Mouse (Mus musculus): ENCODE results near the gene Ctr9. TPM values are rescaled to one million over a fixed set of nuclear protein-coding genes. Genes with fewer than 3 reads are reported as not detected.

The Ctr9 gene
- polyA plus RNA-seq (2014; fragmentation: Nextera tagmentation; extraction: Ambion mirVana), result 73.3 and 86.1 TPM in 2 replicates

DNA sequence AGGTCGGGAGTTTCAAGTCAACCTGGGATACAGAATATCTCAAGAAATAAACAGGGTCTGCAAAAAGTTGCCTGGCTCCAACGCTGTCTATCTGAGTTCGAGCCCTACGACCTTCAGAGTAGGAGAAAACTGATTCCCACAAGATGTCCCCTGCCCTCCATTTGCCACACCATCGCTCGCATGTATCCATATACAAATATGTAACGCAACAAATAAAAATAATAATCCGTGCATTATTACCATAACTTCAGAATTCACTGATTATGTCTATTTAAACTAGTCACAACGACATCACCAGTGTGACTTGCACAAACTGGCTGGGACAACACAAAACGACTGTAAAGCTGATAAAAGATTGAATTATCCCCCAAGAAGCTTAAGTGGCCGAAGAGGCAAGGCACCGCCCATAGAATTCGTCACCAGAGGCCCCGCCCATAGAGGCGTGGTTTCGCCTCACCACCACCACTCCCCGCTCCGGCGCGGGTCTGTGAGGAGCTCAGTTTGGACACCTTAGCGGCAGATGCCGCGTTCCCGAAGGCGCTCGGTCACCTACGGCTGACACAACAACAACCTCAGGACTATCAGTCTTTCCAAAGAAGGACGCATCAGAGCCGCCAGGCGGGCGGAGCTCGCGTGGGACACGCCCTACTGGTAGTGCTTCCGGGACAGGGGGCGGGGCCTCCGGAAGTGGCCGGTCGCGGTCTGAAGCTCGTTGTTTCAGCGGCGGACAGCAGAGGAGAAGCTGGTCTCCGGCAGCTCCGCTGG, at the start of gene Ctr9:
TSS of gene Ctr9 (plus strand) at position 671 of the 765 bp plus-strand sequence.
- H3K4me3 ChIP-seq (ENCODE audit: low read depth, low read length), result peak within 1 kb of the TSS; percentile 83
- no peak within 1 kb of the TSS; the same call in 1 of the 2 replicates for H3K27ac ChIP-seq (replicated peaks; ENCODE audit: low read depth, low read length)
- peak within 1 kb of the TSS; percentile 76 for H3K9ac ChIP-seq (ENCODE audit: low read length)
- H3K4me1 ChIP-seq (ENCODE audit: control insufficient read depth, insufficient read depth, low read length), result 0 out of 2 replicates have a peak, but pooled peaks cover 5% of the 10 kb centered on the region
- H3K27me3 ChIP-seq (ENCODE audit: control insufficient read depth, insufficient read depth, low read length), result no peaks in the 10 kb centered on the region
- DNase-seq (ENCODE audit: low spot score) (peak; percentile 92), ATAC-seq (ENCODE audit: insufficient number of reproducible peaks, low FRiP score, low TSS enrichment, low read depth) (peak; percentile 96)
- 7% methylated on average over 45 of the region's 45 CpGs for WGBS
- H3K9me3 ChIP-seq (ENCODE audit: control insufficient read depth, low read length), result no peaks in the 10 kb centered on the region
- peak within 1 kb of the TSS; percentile 76 for H3K4me2 ChIP-seq (ENCODE audit: low read depth, severe bottlenecking)
- H3K36me3 ChIP-seq (ENCODE audit: control insufficient read depth, insufficient read depth, low read length), result 0 out of 2 replicates have a peak, but pooled peaks cover 2% of the 10 kb centered on the region

DNA sequence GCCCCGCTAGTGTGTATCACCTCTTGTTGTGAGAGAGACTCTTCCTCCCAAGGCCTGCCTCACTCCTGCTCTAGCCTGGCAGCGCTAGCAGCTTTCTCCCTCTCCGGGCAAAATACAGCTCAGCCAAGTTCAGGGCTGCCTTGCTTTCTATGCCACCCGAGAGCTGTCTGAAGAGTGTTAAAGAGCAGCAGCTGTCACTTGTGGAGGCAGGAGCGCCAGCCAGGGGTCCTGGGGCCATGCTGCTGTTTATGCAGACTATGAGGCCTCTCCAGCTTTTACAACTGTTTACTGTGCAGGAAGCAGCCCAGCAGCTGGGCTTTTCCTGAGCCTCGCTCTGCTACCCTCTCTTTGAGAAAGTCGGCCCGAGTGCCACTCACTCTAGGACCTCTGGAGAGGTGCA, 47.7 kb upstream of the Ctr9 start:
- DNase-seq (ENCODE audit: low spot score) (no peak), ATAC-seq (ENCODE audit: insufficient number of reproducible peaks, low FRiP score, low TSS enrichment, low read depth) (no peak)
- 49% methylated on average over 8 of the region's 8 CpGs for WGBS
- no peaks in the 10 kb centered on the region for H3K36me3 ChIP-seq (ENCODE audit: control insufficient read depth, insufficient read depth, low read length)
- H3K4me1 ChIP-seq (ENCODE audit: control insufficient read depth, insufficient read depth, low read length), result no peaks in the 10 kb centered on the region
- no peaks in the 10 kb centered on the region for H3K27me3 ChIP-seq (ENCODE audit: control insufficient read depth, insufficient read depth, low read length)
- H3K4me3 ChIP-seq (ENCODE audit: low read depth, low read length), result no peak overlapping the region
- H3K9ac ChIP-seq (ENCODE audit: low read length), result no peak overlapping the region
- H3K9me3 ChIP-seq (ENCODE audit: control insufficient read depth, low read length), result no peaks in the 10 kb centered on the region
- H3K4me2 ChIP-seq (ENCODE audit: low read depth, severe bottlenecking), result no peak overlapping the region
- H3K27ac ChIP-seq (replicated peaks; ENCODE audit: low read depth, low read length), result no peak overlapping the region

DNA sequence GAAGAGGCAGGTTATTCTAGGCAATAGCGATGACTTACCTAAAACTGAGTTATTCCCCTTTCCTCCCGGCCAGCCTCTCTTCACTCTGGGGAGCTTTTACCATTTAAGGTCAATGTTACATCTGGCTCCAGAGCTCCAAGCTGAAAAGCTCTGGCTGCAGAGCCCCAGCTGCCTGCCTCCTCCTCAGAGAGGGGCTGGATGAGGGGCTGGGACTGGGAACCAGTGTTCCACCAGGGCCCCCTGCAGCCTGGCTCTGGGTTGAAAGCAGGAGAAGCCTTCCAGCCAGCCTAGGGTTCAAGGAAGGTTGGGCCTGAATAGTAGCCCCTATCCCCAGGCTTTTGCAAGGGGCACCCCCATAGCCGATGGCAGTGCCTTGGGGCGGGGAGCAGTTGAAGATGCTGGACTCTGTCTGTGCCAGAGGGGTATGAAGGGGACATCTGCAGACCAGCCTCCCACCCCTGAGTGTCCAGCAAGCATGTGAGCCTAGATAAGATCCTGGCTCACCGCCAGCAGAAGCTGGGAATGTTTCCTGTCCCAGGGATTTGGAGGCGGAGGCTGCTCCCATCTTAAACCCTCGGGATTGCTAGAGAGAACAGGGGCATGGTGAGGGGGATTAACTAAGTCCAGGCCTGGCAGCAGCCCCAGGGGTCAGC, 46.6 kb upstream of the Ctr9 start, which contains the start of gene Mrvi1:
TSS of gene Mrvi1 (minus strand) at position 409 of the 653 bp plus-strand sequence.
- H3K4me2 ChIP-seq (ENCODE audit: low read depth, severe bottlenecking), result no peak within 1 kb of the TSS
- no peaks in the 10 kb centered on the region for H3K36me3 ChIP-seq (ENCODE audit: control insufficient read depth, insufficient read depth, low read length)
- H3K9me3 ChIP-seq (ENCODE audit: control insufficient read depth, low read length), result no peaks in the 10 kb centered on the region
- H3K4me3 ChIP-seq (ENCODE audit: low read depth, low read length), result no peak within 1 kb of the TSS
- H3K9ac ChIP-seq (ENCODE audit: low read length), result no peak within 1 kb of the TSS
- DNase-seq (ENCODE audit: low spot score) (no peak), ATAC-seq (ENCODE audit: insufficient number of reproducible peaks, low FRiP score, low TSS enrichment, low read depth) (0 out of 2 replicates have a peak, but pooled peaks have one; percentile 47)
- H3K27me3 ChIP-seq (ENCODE audit: control insufficient read depth, insufficient read depth, low read length), result no peaks in the 10 kb centered on the region
- 59% methylated on average over 7 of the region's 7 CpGs for WGBS
- H3K4me1 ChIP-seq (ENCODE audit: control insufficient read depth, insufficient read depth, low read length), result no peaks in the 10 kb centered on the region
- H3K27ac ChIP-seq (replicated peaks; ENCODE audit: low read depth, low read length), result no peak within 1 kb of the TSS

DNA sequence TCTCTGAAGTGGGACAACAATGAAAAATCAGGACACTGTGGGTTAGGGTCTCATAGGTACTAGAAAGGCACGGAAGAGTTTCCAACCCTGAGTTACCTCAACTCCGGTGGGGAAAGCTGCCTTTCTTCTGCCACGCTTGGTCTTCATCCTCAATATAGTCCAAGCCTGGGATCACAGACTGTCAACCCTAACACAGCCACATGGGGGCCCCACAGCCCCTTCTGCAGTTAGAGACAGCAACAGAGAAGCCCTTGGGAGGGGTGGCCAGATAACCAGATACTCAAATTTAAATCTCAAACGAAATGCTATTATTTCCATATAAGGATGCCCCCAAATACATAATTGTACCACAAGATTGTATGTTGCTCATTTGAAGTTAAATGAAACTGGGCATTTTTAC, 46.0 kb upstream of the Ctr9 start:
- Histone ChIP-seq H3K9me3 (ENCODE audit: control insufficient read depth, low read length) (no peaks in the 10 kb centered on the region), H3K4me1 (ENCODE audit: control insufficient read depth, insufficient read depth, low read length) (no peaks in the 10 kb centered on the region), H3K9ac (ENCODE audit: low read length) (no peak overlapping the region), H3K27ac (replicated peaks; ENCODE audit: low read depth, low read length) (no peak overlapping the region), H3K27me3 (ENCODE audit: control insufficient read depth, insufficient read depth, low read length) (no peaks in the 10 kb centered on the region), H3K36me3 (ENCODE audit: control insufficient read depth, insufficient read depth, low read length) (no peaks in the 10 kb centered on the region), H3K4me2 (ENCODE audit: low read depth, severe bottlenecking) (no peak overlapping the region), H3K4me3 (ENCODE audit: low read depth, low read length) (no peak overlapping the region)
- 69% methylated on average over 4 of the region's 4 CpGs for whole genome bisulfite sequencing
- peak; percentile 32 for DNase-seq (ENCODE audit: low spot score)
- ATAC-seq (ENCODE audit: insufficient number of reproducible peaks, low FRiP score, low TSS enrichment, low read depth), result no peak

DNA sequence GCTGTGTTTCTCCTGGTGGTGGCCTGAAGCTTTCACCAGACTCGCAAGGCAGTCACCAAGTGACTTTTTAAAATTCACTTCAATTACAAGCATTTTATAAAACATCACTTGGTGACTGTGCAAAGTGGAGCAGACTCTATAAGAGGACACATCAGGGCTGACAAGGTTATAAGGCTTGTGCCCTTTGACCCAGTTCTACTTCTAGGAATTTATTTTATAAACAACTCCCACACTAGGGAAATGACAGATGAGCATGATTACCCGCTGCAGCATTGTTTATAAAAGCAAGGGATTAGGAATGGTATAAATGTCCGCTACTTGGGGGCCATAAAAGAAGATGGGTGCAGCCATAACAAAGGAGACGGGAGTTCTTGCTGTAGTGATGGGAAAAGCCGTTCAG, 45.1 kb upstream of the Ctr9 start:
- H3K9ac ChIP-seq (ENCODE audit: low read length), result no peak overlapping the region
- no peak for DNase-seq (ENCODE audit: low spot score)
- no peak overlapping the region for H3K27ac ChIP-seq (replicated peaks; ENCODE audit: low read depth, low read length)
- WGBS, result 63% methylated on average over 5 of the region's 5 CpGs
- no peaks in the 10 kb centered on the region for H3K4me1 ChIP-seq (ENCODE audit: control insufficient read depth, insufficient read depth, low read length)
- no peaks in the 10 kb centered on the region for H3K27me3 ChIP-seq (ENCODE audit: control insufficient read depth, insufficient read depth, low read length)
- no peaks in the 10 kb centered on the region for H3K36me3 ChIP-seq (ENCODE audit: control insufficient read depth, insufficient read depth, low read length)
- no peak overlapping the region for H3K4me2 ChIP-seq (ENCODE audit: low read depth, severe bottlenecking)
- ATAC-seq (ENCODE audit: insufficient number of reproducible peaks, low FRiP score, low TSS enrichment, low read depth), result no peak
- H3K4me3 ChIP-seq (ENCODE audit: low read depth, low read length), result no peak overlapping the region
- no peaks in the 10 kb centered on the region for H3K9me3 ChIP-seq (ENCODE audit: control insufficient read depth, low read length)

DNA sequence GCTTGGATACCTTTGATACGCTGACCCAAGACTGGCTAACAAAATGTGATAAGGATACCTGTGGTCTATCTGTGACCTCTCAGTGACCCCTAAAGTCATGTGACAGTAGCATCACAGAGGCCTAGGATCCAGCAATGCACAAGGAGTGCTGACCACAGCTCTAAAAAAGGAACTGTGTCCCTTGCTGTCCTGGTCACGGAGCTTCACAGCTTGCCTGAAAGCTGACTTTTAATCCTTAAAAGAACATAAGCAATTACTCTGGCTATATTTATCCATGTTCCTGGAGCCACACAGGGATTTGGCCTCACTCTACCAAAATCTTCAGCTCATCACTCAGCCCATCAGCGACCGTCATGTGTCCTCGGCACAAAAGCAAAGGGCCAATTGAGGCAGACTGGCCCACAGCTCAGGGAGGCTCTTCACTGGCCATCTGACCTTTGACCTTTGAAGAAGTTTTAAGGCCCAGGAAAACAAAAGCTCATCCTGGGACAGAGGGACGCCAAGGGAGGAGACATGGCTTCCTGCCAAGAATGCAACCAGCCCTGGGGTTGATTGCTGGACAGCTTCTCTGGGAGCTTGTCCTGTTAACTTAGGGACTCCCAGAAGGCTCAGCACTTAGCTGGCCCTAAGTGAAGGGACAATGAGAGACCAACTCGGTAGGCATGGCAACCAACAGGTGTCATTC, 43.0 kb upstream of the Ctr9 start:
- H3K27me3 ChIP-seq (ENCODE audit: control insufficient read depth, insufficient read depth, low read length), result no peaks in the 10 kb centered on the region
- H3K4me3 ChIP-seq (ENCODE audit: low read depth, low read length), result no peak overlapping the region
- H3K9ac ChIP-seq (ENCODE audit: low read length), result no peak overlapping the region
- no peak overlapping the region for H3K4me2 ChIP-seq (ENCODE audit: low read depth, severe bottlenecking)
- 0 out of 2 replicates have a peak, but pooled peaks cover 2% of the 10 kb centered on the region for H3K4me1 ChIP-seq (ENCODE audit: control insufficient read depth, insufficient read depth, low read length)
- DNase-seq (ENCODE audit: low spot score) (no peak), ATAC-seq (ENCODE audit: insufficient number of reproducible peaks, low FRiP score, low TSS enrichment, low read depth) (no peak)
- no peaks in the 10 kb centered on the region for H3K36me3 ChIP-seq (ENCODE audit: control insufficient read depth, insufficient read depth, low read length)
- WGBS, result 85% methylated on average over 7 of the region's 7 CpGs
- H3K9me3 ChIP-seq (ENCODE audit: control insufficient read depth, low read length), result no peaks in the 10 kb centered on the region
- no peak overlapping the region for H3K27ac ChIP-seq (replicated peaks; ENCODE audit: low read depth, low read length)

- H3K9ac ChIP-seq (ENCODE audit: low read length), result no peak overlapping the region
- WGBS, result 82% methylated on average over 3 of the region's 3 CpGs
- no peaks in the 10 kb centered on the region for H3K9me3 ChIP-seq (ENCODE audit: control insufficient read depth, low read length)
- H3K27me3 ChIP-seq (ENCODE audit: control insufficient read depth, insufficient read depth, low read length), result no peaks in the 10 kb centered on the region
- no peak overlapping the region for H3K4me2 ChIP-seq (ENCODE audit: low read depth, severe bottlenecking)
- ATAC-seq (ENCODE audit: insufficient number of reproducible peaks, low FRiP score, low TSS enrichment, low read depth), result no peak
- 0 out of 2 replicates have a peak, but pooled peaks cover 2% of the 10 kb centered on the region for H3K4me1 ChIP-seq (ENCODE audit: control insufficient read depth, insufficient read depth, low read length)
- no peak overlapping the region for H3K4me3 ChIP-seq (ENCODE audit: low read depth, low read length)
- no peaks in the 10 kb centered on the region for H3K36me3 ChIP-seq (ENCODE audit: control insufficient read depth, insufficient read depth, low read length)
- no peak for DNase-seq (ENCODE audit: low spot score)
- H3K27ac ChIP-seq (replicated peaks; ENCODE audit: low read depth, low read length), result no peak overlapping the region
These were observed 40.7 kb upstream of the Ctr9 start for GRCm38 (mm10) chr7:110988081-110988480.

DNA sequence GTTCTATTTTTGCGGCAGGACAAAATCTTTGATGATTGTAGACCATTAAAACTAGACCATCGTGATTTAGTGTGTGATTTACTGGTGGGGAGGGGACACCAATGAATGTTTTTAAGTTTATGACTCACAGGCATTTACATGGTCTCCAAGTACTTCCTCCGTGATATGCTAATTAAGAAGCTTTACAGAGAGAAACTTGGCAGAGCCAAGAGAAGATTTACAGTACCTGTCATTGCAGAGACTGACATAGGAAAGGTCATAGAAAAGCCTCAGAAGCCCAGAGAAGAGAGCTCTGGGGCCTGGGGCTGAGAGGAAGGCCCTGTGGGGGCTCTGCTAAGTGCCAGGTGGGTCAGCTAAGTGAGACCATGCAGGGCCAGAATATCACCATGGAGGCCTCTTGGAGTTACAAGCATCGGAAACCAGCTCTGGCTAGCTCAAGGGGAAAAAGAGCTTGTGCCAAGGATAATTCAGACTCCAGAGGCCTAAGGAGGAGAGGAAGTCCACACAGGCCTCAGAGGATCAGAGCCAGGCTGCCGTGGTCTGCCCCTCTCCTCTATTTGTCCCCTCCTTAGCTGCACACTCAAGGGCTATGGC, 39.4 kb upstream of the Ctr9 start:
- no peaks in the 10 kb centered on the region for H3K9me3 ChIP-seq (ENCODE audit: control insufficient read depth, low read length)
- no peaks in the 10 kb centered on the region for H3K27me3 ChIP-seq (ENCODE audit: control insufficient read depth, insufficient read depth, low read length)
- ATAC-seq (ENCODE audit: insufficient number of reproducible peaks, low FRiP score, low TSS enrichment, low read depth) (no peak), DNase-seq (ENCODE audit: low spot score) (no peak)
- H3K4me2 ChIP-seq (ENCODE audit: low read depth, severe bottlenecking), result no peak overlapping the region
- H3K27ac ChIP-seq (replicated peaks; ENCODE audit: low read depth, low read length), result no peak overlapping the region
- 36% methylated on average over 5 of the region's 5 CpGs for WGBS
- 0 out of 2 replicates have a peak, but pooled peaks cover 2% of the 10 kb centered on the region for H3K4me1 ChIP-seq (ENCODE audit: control insufficient read depth, insufficient read depth, low read length)
- H3K36me3 ChIP-seq (ENCODE audit: control insufficient read depth, insufficient read depth, low read length), result no peaks in the 10 kb centered on the region
- no peak overlapping the region for H3K9ac ChIP-seq (ENCODE audit: low read length)
- H3K4me3 ChIP-seq (ENCODE audit: low read depth, low read length), result no peak overlapping the region
